Mouse (Mus musculus) embryonic facial prominence, embryonic 11.5 days (tissue): ENCODE measurements around the gene Ppp1r3g. TPM values are rescaled to one million over a fixed set of nuclear protein-coding genes. Genes with fewer than 3 reads are reported as not detected.

Source experiments
- ATAC-seq: fragments of 200-750 bp; cut with Nextera tagmentation; replicated peaks from 2 replicates; pipeline ENCODE4 v1.8.0; 2017; ENCODE audit warnings: low read depth; ENCODE audit not compliant: insufficient number of reproducible peaks, low FRiP score, low TSS enrichment
- DNase-seq: peaks from one replicate; pipeline ENCODE4 v3.0.0-alpha.2; 2015; ENCODE audit warnings: low spot score
- H3K27ac ChIP-seq: fragments of 300-500 bp; sonication (generic); replicated peaks from 2 replicates; pipeline ENCODE4 v1.5.1; 2014; ENCODE audit warnings: mild to moderate bottlenecking, low read depth, low read length, control low read depth
- H3K27me3 ChIP-seq: fragments of 300-500 bp; sonication (generic); 2 replicates; pipeline ENCODE4 v1.6.1; 2014; ENCODE audit warnings: mild to moderate bottlenecking, low read length, moderate library complexity, mixed read lengths; ENCODE audit not compliant: control insufficient read depth, insufficient read depth
- H3K36me3 ChIP-seq: fragments of 300-500 bp; sonication (generic); replicated peaks from 2 replicates; pipeline ENCODE4 v1.6.1; 2014; ENCODE audit warnings: low read depth, mild to moderate bottlenecking, low read length, moderate library complexity, mixed read lengths; ENCODE audit not compliant: control insufficient read depth, insufficient read depth
- H3K4me1 ChIP-seq: fragments of 300-500 bp; sonication (generic); 2 replicates; pipeline ENCODE4 v1.6.1; 2014; ENCODE audit warnings: low read length, mixed read lengths; ENCODE audit not compliant: control insufficient read depth, insufficient read depth
- H3K4me2 ChIP-seq: fragments of 300-500 bp; sonication (generic); 2 replicates; pipeline ENCODE4 v1.6.1; 2014; ENCODE audit warnings: low read depth, mild to moderate bottlenecking, control low read depth, low read length, moderate library complexity
- H3K4me3 ChIP-seq: fragments of 300-500 bp; sonication (generic); 2 replicates; pipeline ENCODE4 v1.5.1; 2014; ENCODE audit warnings: low read depth, low read length, control low read depth
- H3K9ac ChIP-seq: fragments of 300-500 bp; sonication (generic); replicated peaks from 2 replicates; pipeline ENCODE4 v1.6.1; 2014; ENCODE audit warnings: mild to moderate bottlenecking, control low read depth, low read length
- H3K9me3 ChIP-seq: fragments of 300-500 bp; sonication (generic); replicated peaks from 2 replicates; pipeline ENCODE4 v1.6.1; 2016; ENCODE audit warnings: mild to moderate bottlenecking, low read length, inconsistent platforms, mixed read lengths; ENCODE audit not compliant: control insufficient read depth
- WGBS: fragments of 180-500 bp; shearing (Covaris S2); extraction: QIAGEN DNeasy Blood & Tissue Kit; methylation state at CpG from one replicate; pipeline ENCODE4 v1.1.7; 2014; 5-methylcytosine and 5-hydroxymethylcytosine counted together
- polyA plus RNA-seq: library from polyadenylated mRNA; unstranded; fragments of >200 nt; fragmentation: Nextera tagmentation; extraction: Ambion mirVana; gene quantifications from 2 replicates; pipeline ENCODE4 v1.2.1, GENCODE M21; 2014

Gene Ppp1r3g
- polyA plus RNA-seq, 1 experiment from 2014 or later: 0.87 TPM

GRCm38 (mm10) chr13:35997606-35998005 lies 39.0 kb downstream of the Ppp1r3g start:
- ATAC-seq: no peak
- no peak for DNase-seq
- Histone ChIP-seq H3K9ac (no peak overlapping the region), H3K36me3 (no peaks in the 10 kb centered on the region), H3K27ac (no peak overlapping the region), H3K4me2 (no peak overlapping the region), H3K9me3 (no peaks in the 10 kb centered on the region), H3K27me3 (no peaks in the 10 kb centered on the region), H3K4me1 (no peaks in the 10 kb centered on the region), H3K4me3 (no peak overlapping the region)
- 88% methylated on average over 4 of the region's 4 CpGs for WGBS

- no peak overlapping the region for H3K27ac ChIP-seq
- H3K36me3 ChIP-seq: no peaks in the 10 kb centered on the region
- ATAC-seq (no peak), DNase-seq (no peak)
- no peaks in the 10 kb centered on the region for H3K4me1 ChIP-seq
- no peak overlapping the region for H3K9ac ChIP-seq
- no peaks in the 10 kb centered on the region for H3K9me3 ChIP-seq
- H3K27me3 ChIP-seq: no peaks in the 10 kb centered on the region
- 88% methylated on average over 1 of the region's 1 CpGs for WGBS
- H3K4me2 ChIP-seq: no peak overlapping the region
- H3K4me3 ChIP-seq: no peak overlapping the region
Measured at GRCm38 (mm10) chr13:36000798-36001197, 42.2 kb downstream of the Ppp1r3g start.

GRCm38 (mm10) chr13:36009981-36010380 lies 51.3 kb downstream of the Ppp1r3g start:
- DNase-seq (no peak), ATAC-seq (no peak)
- 87% methylated on average over 2 of the region's 2 CpGs for WGBS
- H3K27me3 ChIP-seq: no peaks in the 10 kb centered on the region
- no peak overlapping the region for H3K4me3 ChIP-seq
- no peaks in the 10 kb centered on the region for H3K36me3 ChIP-seq
- H3K9ac ChIP-seq: no peak overlapping the region
- no peak overlapping the region for H3K4me2 ChIP-seq
- H3K9me3 ChIP-seq: no peaks in the 10 kb centered on the region
- H3K4me1 ChIP-seq: no peaks in the 10 kb centered on the region
- no peak overlapping the region for H3K27ac ChIP-seq

- H3K36me3 ChIP-seq: no peaks in the 10 kb centered on the region
- no peak overlapping the region for H3K9ac ChIP-seq
- H3K27ac ChIP-seq: no peak overlapping the region
- H3K27me3 ChIP-seq: no peaks in the 10 kb centered on the region
- WGBS: 69% methylated on average over 3 of the region's 3 CpGs
- no peak overlapping the region for H3K4me3 ChIP-seq
- no peak overlapping the region for H3K4me2 ChIP-seq
- DNase-seq: no peak
- H3K9me3 ChIP-seq: no peaks in the 10 kb centered on the region
- no peak for ATAC-seq
- H3K4me1 ChIP-seq: no peaks in the 10 kb centered on the region
Measured at GRCm38 (mm10) chr13:36015636-36016035, 57.0 kb downstream of the Ppp1r3g start.

- no peak overlapping the region for H3K4me2 ChIP-seq
- H3K27ac ChIP-seq: no peak overlapping the region
- H3K27me3 ChIP-seq: no peaks in the 10 kb centered on the region
- no peak for ATAC-seq
- DNase-seq: no peak
- WGBS: 90% methylated on average over 2 of the region's 2 CpGs
- H3K36me3 ChIP-seq: no peaks in the 10 kb centered on the region
- no peaks in the 10 kb centered on the region for H3K9me3 ChIP-seq
- H3K9ac ChIP-seq: no peak overlapping the region
- no peak overlapping the region for H3K4me3 ChIP-seq
- no peaks in the 10 kb centered on the region for H3K4me1 ChIP-seq
Measured at GRCm38 (mm10) chr13:36018017-36018416, 59.4 kb downstream of the Ppp1r3g start.

- DNase-seq (peak; percentile 93), ATAC-seq (no peak)
- H3K27me3 ChIP-seq: no peaks in the 10 kb centered on the region
- no peak overlapping the region for H3K27ac ChIP-seq
- WGBS: 66% methylated on average over 10 of the region's 10 CpGs
- no peak overlapping the region for H3K4me2 ChIP-seq
- no peaks in the 10 kb centered on the region for H3K4me1 ChIP-seq
- H3K36me3 ChIP-seq: no peaks in the 10 kb centered on the region
- H3K4me3 ChIP-seq: no peak overlapping the region
- H3K9me3 ChIP-seq: no peaks in the 10 kb centered on the region
- H3K9ac ChIP-seq: no peak overlapping the region
Measured at GRCm38 (mm10) chr13:36019309-36020274, 61.0 kb downstream of the Ppp1r3g start.

Other genes starting within 250 kb of the Ppp1r3g start
- gene Rpp40, start 52.5 kb upstream of the Ppp1r3g start, polyA plus RNA-seq: 30.6 and 31.6 TPM in 2 replicates
- 26.2 and 28.1 TPM in 2 replicates for gene Fars2, start 158.6 kb downstream of the Ppp1r3g start, polyA plus RNA-seq
- 22.1 and 22.6 TPM in 2 replicates for gene Lyrm4, start 158.7 kb downstream of the Ppp1r3g start, polyA plus RNA-seq